Mouse (Mus musculus) erythroblast, embryonic 14.5 days (primary cell): ENCODE data around the gene Epb41l1.

Experiments
- GATA1 ChIP-seq: IDR thresholded peaks from 2 replicates; pipeline ENCODE4 v1.6.1; 2012; ENCODE audit warnings: low read length, inconsistent platforms, mixed read lengths
- TAL1 ChIP-seq: IDR thresholded peaks from 3 replicates; pipeline ENCODE4 v1.6.1; 2012; ENCODE audit warnings: low read length, inconsistent platforms, mixed read lengths

- TF ChIP-seq GATA1 (no peak), TAL1 (no peak)
These were observed 109.0 kb downstream of the Epb41l1 start for GRCm38 (mm10) chr2:156529726-156530125.
